Mouse (Mus musculus): ENCODE data around the gene Fam198b.
"Not testable (repeated sequence)": the region's sequence is repeated elsewhere in the genome, so short reads cannot be mapped to it uniquely, and the experiment has no call there.

Fam198b gene

DNA sequence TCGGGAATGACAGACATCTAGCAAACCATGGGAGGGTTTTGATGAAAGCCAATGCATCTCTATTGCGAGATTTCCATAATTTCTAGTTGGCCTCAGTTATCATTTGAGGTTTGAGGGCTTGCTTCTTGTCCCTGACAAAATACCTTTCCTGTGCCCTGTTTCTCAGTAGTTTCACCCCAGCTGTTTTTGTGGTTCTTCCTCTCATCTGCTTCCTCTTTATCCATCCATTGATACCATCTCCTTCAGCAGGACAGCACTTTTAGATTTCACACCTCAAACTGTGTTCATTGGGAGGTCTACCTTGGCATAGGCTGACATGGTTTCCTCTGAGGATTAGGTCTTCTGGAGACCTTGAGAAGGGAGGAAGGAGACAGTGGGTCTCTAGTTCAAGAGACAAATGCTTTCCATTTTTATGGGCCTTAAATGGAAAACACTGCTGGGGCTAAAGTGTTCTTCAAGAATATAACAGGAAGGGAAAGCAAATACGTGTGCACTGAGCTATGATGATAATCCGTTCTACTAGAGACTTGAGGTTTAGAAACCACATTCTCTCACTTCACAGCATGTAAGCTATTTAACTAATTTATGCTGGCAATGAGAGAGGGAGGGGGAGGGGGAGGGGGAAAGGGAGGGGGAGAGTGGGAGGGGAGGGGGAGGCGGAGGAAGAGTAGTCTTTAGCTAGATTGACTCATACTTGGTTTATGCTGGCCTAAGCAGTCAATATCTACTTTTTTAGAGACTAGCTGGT, 41.8 kb downstream of the Fam198b start:
- no peak for DNase-seq

DNA sequence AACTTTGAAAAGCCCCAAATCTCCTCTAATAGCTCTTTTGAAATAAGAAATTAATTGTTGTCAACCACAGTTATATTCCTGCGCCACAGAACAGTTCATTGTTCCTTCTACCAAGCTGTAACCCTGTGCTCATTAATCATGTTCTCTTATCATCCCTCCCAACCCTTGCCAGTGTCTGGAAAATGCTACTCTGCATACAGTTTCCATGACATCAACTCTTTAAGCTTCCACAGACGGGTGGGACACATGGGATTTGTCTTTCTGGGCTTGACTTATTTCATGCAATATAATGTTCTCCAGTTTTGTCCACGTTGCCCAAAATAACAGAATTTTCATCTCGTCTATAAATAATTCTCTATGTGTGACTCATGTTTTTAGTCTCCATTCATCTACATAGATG, 42.7 kb downstream of the Fam198b start:
- DNase-seq: no peak

DNA sequence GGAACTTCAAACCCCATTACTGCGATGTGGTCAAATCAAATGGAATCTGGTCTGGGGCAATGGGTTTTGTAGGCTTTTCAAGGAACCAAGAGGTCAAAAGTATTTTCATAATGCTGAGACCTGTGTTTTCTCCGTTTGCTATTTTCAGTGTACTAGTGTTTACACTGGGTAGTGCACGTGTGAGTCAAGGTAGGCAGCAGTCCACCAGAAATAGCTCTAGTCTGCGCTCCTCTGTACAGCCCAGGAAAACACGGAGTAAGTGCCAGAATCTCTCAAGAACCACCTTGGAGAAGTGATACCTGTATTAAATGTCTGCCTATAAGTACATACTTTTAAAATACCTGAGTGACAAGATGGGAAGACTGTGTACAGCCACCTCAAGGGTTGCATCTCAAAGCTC, 44.1 kb downstream of the Fam198b start:
- DNase-seq: no peak

DNA sequence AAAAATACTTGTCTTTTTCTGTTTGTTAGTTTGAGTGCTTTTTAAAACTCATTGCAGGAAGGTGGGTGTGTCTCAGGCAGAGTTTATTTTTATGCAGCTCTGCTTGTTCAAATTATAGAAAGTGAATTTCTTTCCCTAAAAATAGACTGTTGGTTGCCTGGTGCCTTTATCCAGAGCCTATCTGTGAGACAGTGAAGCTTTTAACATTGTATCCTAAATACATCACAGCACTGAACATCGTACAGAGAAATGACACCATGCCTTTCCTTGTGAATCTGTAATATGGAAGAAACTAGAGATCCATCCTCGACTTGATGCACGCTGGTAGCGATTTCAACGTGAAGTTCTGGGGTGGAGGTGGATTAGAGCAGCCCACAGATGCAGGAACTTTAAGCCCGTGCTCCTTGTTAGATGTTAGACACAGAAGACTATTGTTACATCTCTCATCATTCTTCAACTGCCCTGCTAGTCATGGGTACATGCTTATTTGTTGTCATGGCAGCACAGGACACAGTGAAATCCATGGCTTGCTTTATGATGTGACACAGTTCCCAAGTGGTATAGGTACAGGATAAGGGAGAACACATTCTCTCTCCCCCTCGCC, 45.9 kb downstream of the Fam198b start:
- no peak for DNase-seq

DNA sequence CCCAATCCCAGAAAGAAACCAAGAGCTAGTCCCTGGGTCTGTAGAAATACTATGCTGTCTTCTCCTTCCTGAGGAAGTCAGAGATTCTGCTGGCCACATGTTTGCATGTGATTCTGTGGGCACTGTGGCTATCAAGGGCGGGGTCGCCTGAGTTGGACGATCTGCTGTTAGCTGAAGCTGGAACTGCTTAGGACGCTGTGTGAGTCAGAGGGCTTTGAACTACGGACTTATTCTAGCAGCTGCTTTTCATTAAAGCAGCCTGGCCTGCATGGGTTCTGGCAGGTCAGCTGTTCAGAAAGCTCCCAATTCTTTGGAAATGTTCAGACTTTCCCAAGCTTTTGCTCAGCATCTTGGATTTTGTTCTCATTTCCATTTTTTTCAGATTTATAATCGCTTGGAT, 51.9 kb downstream of the Fam198b start:
- no peak for DNase-seq

DNA sequence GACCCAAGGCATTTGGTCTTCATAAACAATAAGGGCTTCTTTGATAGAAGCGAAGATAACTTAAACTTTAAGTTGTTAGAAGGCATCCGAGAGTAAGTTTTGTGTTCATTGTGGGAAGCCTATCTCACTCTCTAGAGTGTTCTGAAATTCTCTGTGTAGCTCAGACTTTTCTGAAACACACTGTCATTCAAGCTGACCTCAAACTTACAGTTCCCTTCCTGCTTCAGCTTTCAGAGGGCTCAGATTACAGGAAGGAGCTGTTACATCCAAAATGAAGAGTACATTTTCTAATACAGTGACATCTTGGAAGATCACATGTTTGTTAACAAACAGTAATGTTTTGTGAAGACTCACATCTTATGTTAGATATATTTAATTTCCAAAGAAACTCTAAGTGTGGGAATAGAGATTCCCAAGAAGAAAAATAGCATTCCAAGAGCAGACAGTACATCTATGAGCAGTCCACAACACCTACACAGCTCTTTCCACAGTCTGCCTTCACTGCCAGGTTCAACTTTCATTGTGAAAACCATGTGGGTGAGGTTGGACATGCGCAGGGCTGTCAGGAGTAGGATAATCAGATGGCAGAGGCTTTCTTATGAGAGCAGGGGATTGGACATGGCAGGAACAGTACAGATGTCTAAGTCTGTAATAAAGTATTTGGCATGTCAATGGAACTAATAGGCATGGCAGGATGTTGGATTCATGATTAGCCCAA, 52.6 kb downstream of the Fam198b start:
- DNase-seq: no peak

DNA sequence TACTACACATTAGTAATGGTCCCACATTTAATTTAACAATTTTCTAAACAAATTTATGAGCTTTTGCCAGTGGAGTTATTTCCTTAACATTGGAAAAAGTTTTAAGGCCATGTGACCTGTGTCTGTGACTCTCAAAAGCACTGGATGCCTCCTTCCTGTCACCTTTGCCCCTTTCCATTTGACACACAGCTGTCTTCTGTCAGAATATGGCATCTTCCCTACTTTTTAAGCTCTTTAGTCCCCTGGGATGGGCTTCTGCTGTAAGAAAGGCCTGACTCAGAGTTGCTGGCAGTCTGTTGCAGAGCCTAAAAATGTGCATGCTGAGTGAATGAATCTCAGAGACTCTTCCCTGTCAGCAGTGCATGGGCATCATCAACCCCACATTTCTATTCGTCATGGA, 63.4 kb downstream of the Fam198b start:
- no peak for DNase-seq

DNA sequence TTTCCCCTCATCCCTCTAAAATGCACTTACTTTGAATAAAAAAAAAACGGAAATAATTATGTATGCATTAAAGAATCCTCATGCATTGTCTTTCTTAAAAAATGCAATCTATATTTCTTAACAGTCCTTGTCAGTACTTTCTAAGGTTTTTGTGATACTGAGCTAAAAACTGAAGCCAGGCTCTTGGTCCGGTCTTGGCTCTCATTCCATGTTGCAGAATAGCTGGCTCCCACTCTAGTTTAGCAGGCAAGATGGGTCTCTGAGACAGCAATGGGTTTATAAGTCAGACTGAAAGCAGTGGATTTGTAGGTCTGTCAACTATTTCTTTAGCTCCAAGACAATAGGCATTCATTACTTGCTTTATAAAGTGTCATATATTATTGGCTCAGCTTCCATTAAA, 63.8 kb downstream of the Fam198b start:
- DNase-seq: no peak

DNA sequence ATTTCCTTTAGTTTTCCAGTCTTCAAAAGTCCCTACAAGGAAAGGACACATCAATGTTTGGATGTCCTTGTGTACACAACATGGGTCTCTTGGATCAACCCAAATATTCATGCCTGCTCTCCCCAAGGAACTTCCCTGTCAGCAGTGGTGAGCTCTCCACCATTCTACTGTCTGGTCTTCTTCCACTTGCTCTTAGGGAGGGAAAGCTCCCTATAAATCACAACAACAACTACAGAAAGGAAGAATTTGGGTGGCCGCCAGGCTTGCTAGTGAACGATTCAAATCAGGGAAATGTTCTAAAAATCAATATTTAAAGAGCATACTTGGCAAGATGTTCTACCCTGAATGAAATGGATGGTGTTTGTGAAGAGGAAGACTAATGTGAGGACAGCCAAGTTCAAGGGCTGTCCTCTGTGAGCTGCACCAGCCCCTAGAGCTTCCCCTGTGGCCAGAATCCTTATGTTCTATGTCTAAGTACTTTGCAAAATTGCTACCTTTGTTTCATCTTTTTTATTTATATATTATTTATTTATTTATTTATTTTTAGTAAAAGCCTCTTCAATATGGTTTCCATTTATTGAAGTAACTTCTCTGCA, 68.9 kb downstream of the Fam198b start:
- no peak for DNase-seq

DNA sequence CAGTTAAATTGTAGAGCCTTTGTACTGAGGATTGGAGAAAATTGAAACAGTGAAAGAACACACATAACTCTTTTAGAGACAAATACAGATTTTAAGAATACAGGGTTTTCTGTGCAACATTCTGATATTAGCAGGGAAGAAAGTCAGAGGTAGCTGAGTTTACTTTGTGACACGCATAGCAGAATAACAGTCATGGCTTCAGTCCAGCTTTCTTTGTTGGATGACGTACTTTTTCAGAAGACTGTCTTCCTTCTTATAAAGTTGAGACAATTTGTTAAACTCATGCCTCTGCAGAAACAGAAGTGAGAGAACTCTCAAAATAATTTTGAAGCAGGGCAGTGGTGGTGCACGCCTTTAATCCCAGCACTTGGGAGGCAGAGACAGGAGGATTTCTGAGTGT, 70.9 kb downstream of the Fam198b start:
- no peak for DNase-seq

DNA sequence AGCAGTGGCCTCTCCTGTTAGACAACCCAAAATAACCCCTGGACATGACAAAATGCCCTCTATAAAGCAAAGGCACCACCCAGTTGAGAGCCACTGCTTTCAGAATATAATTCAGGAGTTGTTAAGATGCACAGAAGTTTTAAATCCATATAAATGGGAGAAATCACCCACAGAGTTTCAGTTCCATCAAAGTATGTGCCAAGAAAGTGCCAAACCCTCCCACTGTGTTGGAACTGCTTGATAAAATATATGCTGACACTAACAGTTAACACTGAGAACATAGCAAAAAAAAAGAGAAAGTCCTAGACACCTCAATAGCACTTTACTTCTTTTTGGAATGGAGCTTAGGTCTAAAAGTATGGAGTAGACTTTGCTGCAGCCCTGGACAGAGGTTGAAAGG, 72.5 kb downstream of the Fam198b start:
- DNase-seq: no peak

DNA sequence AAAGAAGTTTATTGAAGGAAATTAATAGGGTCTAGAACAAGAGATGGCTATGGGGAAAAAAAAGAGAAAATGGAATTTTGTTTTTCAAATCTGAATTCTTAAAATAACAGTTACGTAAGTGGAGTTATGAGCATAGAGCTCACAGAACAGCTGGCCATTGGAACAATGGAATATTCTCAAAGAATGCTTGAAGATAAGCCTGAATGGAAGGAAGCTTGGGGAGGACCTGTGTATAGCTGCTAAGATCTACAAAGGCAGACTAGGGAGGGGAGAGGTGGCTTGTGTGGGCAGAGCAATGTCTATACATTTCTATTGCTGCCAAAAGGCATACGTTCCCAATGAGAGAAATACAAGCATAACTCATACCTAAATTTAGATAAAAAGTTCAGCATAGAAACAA, 73.4 kb downstream of the Fam198b start:
- no peak for DNase-seq

DNA sequence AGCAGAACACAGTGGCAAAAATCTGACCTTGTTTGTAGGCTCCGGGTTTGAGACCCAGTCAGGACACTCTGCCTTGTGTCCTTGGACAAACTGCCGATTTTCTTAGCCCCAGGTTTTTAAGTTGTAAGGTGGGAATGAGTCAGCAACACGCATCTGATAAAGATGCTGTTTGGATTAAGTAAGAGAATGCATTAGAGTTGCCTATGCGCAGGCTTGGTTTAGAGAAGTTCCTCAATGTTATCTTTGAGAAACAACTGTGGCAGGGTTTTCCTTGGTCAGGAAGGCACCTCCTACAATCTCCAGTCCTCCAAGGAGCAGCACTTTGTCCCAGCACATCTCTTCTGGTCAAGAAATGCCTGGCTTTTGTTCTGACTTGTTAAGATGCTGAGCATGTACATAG, 82.4 kb downstream of the Fam198b start:
- DNase-seq: no peak

DNA sequence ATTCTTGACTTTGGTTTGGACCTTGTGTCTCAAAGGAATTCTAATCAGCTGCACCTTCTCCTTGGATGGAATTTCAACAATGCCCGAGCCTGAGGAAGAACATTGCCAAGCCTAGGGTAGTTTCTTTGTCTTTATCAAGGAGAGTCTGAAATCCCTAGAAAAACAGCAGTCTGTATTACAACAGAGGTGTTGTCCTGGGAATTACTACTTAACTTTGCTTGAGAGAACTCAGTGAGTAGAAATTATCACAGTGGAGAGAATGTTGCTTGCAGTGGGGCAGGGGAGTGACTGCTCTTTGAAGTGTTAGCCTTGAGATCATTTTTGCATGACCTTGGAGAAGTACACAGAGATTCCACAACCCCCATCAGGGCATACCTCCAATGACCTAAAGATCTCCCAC, 83.0 kb downstream of the Fam198b start:
- DNase-seq: no peak

DNA sequence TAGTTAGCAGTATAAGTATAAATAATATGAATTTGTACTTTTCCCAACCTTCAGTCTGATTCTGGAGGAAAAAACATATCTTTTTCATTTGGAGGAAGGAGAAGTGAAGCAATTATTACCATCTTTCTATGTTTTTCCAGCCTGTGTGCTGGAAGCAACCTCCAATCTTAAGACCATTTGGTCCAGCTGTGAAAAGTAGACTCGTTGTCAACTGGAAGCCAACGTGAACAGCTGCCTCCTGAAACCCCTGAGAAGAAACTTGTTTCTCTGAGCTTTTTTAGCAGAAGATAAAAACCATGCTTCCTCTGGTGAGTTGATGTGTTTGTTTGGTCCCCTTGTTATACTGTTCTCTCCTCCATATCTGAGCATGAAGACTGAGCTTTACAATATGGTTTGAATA, 84.1 kb downstream of the Fam198b start:
- no peak for DNase-seq

DNA sequence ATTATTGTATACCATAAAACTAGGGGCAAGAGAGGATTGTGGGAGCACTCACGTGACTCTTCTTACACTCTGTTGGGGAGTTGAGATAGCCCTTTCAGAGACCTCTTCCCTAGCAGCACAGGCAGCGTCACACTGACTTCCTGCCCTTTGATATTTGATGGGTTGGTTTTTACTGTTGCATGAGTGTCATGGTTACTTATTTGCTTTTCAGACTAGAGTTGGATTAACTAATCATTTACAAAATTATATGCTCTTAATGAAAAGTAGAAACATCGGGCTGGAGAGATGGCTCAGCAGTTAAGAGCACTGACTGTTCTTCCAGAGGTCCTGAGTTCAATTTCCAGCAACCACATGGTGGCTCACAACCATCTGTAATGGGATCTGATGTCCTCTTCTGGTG, 85.2 kb downstream of the Fam198b start:
- not testable (repeated sequence) for DNase-seq

DNA sequence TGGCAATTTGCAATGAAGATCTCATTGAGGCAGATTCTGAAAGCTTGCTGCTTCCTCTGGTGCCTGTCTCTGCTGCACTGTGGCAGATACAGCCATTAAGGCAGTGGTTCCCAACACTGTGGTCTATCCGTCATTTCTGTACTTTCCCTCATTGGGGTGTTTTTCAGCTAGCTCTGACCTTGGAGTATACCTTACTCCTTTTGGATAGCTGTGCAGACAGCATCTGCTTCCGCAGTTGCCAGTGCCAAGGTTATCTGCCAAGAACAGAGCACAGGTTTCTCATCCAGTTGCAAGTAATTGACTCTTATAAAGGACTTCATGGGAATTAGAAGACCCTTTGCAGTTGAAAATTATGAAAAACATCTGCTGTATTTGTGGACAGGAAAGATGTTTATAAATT, 85.7 kb downstream of the Fam198b start:
- DNase-seq: no peak

DNA sequence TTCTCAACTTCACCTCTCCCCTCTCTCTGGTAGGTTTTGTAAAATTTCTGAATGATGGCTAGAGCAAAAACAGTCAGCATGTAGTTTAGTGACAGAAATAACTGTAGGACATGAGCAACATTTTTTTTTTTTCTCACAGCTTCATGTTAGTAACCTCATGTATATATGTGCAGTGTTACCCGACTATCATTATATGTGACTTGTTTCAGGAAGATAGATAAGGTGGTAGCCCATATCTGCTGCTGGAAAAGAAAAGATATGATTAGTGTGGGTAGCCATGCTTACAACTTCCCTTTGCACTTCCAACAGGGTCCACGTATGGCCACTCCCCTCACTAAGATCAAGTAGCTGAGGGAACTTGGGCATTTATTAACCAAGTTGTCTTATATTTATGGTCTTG, 86.2 kb downstream of the Fam198b start:
- DNase-seq: no peak

DNA sequence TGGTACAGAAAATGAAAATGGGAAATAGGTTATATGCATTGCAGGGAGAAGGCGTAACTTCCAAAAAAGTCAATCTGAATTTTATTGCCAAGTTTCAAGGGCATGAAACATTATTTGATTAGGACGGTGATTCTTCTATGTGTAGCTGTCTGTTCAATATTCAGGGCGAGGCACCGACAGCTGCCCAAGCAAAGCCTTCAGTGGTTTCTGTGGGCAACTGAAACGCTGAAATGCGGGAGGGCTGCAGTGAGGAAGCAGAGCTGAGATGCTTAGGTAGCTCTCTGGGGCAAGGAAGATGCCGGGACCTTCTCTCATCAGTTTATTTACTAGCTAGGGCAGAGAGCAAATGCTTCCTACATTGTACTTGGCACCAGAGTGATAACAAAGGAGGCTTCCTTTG, 87.2 kb downstream of the Fam198b start:
- no peak for DNase-seq

DNA sequence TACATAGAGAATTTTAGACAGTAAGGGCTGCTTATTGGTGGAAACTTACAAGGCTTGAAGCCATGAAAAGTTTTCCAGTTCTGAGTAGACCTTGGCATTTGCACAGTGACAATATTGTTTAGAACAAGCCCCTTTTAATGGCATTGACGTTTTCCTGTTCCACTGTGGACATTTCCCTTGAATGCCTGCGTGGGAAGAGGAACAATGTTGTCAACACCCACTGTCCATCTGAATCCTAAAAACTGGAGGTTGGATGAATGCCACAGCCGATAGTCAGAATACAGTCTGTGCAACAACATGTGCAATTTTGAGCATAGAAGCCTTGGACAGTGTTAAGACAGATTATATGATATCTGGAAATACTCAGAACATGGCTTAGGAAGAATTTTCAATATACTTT, 92.5 kb downstream of the Fam198b start:
- DNase-seq: no peak

DNA sequence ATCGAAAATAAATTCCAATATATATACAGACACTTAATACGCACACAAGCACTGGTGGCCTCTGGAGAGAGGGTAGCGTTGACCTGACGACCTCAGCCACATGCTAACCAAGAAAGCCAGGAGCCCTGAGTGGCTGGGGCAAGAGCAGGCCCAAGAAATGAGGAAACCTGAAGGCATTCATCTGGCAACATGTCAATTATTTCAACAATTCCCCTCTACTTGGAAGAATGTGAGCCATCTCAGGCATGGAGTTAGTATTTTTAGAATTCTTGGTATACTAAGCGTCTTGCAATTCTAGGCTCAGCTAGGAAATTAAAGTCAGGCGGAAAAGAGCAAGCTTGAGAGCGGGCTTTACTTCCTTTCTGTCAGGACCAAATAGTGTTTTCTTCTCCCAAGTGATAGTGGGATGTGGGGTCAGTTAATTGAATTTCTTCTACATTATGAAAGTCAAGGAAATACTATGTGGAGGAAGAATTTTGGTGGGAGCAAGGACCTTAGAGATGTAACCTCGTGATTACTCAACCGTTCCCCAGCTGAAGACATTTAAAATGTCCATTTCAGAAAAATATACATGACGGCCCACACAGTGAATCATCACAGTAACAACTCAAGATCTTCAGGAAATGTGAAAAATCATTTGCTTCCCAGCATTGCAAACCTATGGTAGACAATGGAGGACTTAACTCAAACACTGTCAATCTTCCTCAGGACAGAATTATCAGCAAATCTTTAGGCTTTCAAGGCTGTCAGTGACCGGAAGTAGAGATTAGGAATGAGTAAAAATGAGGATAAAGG, 93.5 kb downstream of the Fam198b start:
- no peak for DNase-seq

DNA sequence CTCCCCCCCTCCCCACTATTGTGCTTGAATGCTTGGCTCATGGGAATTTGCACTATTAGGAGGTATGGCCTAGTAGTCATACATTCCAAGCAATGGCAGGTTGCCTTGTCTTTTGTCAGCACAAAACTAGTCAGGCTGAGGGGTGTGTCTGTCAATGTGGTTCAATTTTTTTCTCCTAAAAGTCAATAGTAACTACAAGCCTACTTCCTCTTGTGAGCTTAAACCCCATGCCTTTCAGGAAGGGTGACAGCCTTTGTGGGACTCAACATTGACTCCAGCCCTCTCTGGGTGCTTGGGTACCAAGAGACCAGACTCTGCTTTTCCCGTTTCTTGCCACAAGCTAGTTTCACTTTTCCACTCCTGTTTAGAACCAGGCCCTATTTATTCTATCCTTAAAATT, 96.4 kb downstream of the Fam198b start:
- no peak for DNase-seq

DNA sequence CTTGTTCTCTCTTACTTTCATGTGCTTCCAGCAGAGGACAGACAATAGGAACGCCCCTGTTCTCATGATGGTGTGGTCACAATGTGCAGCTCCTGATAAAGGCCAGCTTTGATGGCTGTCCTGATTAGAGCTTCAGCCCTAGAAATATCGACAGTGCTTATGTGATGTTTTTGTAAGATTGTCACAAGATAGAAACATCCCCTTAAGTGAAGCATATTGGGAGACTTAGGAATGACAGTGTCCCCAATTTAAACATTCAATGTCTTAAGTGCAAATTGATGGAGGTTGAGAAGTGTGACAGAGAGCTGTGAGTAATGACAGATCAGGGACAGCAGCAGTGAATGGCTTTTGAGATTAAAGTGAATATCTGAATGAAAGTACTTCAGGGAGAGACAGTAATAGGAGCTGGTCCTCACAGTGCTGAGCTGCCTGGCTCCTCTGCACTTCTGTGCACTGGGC, 99.7 kb downstream of the Fam198b start:
- no peak for DNase-seq

All from spleen, adult 18-20 months (tissue).